In genomic region chr15:89373027-89373761, GRCm38 (mm10) we compare ENCODE assay signal across 8 mouse cellular contexts. TPM values are rescaled to one million over a fixed set of nuclear protein-coding genes. Genes with fewer than 3 reads are reported as not detected.
DNase-seq lines count a peak whose midpoint lies in the region; ATAC-seq lines count a peak whose summit lies in the region.

No protein-coding gene starts in this region.

- H3K4me3 ChIP-seq in megakaryocyte, embryonic 14.5 days (replicated peaks) = peak overlapping the region; percentile 99

- intact Hi-C loops in gastrocnemius, postnatal 14 days (cut with DNase I; ENCODE audit: low total_unique reads) = no loop called here

- H3K36me3 ChIP-seq in megakaryocyte, embryonic 14.5 days (replicated peaks; ENCODE audit: low read length) = peaks cover 47% of the 10 kb centered on the region

- H3K27me3 ChIP-seq in megakaryocyte, embryonic 14.5 days (replicated peaks) = peaks cover 13% of the 10 kb centered on the region

- peak; percentile 90 for ATAC-seq in inflammation-experienced regulatory T-cells, adult 6 months

- H3K9me3 ChIP-seq in megakaryocyte, embryonic 14.5 days = no peaks in the 10 kb centered on the region

- peak; percentile 91 to 96 for DNase-seq in adrenal gland, adult (ENCODE audit: inconsistent age in 2 of 2, low spot score in 1 of 2)
- DNase-seq in embryo, embryonic 10.5 days (ENCODE audit: low spot score) = peak; percentile 85
- peak; percentile 85 for DNase-seq in gastrocnemius, postnatal 14 days
- DNase-seq in left cerebral cortex, adult 9 months (ENCODE audit: low spot score in 2 of 2) = peak; percentile 67 to 87
- DNase-seq in right cerebral cortex, postnatal 10 days (ENCODE audit: low spot score in 2 of 2) = peak; percentile 88 to 90
- peak; percentile 88 for DNase-seq in urinary bladder, postnatal 14 days (ENCODE audit: low spot score)

- H3K4me1 ChIP-seq in megakaryocyte, embryonic 14.5 days = peaks cover 60% of the 10 kb centered on the region

RNA-seq across cellular contexts. Expression of gene Sco2, which starts 0.5 kb away (rescaled TPM):
- total RNA-seq in gastrocnemius, postnatal 14 days (2021) = 10 to 100 TPM; 15.2 to 15.3 TPM
- polyA plus RNA-seq in inflammation-experienced regulatory T-cells, adult 6 months (2017; shearing (Covaris generic)) = 1 to 10 TPM in 1 of 3 experiments, under 1 TPM in 1, not detected in 1; 0.82 to 3.4 TPM
- polyA plus RNA-seq in megakaryocyte, embryonic 14.5 days (2012; ENCODE audit: insufficient read depth, low replicate concordance) = 47.2 and 56.7 TPM in 2 replicates

RNA-seq across cellular contexts. Expression of gene Tymp, which starts 3.6 kb away (rescaled TPM):
- under 1 TPM; 0.25 to 0.64 TPM for total RNA-seq in gastrocnemius, postnatal 14 days (2021)
- under 1 TPM in 2 of 3 experiments, not detected in 1; 0.94 to 0.99 TPM for polyA plus RNA-seq in inflammation-experienced regulatory T-cells, adult 6 months (2017; shearing (Covaris generic))
- polyA plus RNA-seq in megakaryocyte, embryonic 14.5 days (2012; ENCODE audit: insufficient read depth, low replicate concordance) = 0.41 and 6.8 TPM in 2 replicates

RNA-seq across cellular contexts. Expression of gene Odf3b, which starts 5.9 kb away (rescaled TPM):
- 1 to 10 TPM in 1 of 2 experiments, under 1 TPM in 1; 0.44 to 1.0 TPM for total RNA-seq in gastrocnemius, postnatal 14 days (2021)
- polyA plus RNA-seq in inflammation-experienced regulatory T-cells, adult 6 months (2017; shearing (Covaris generic)) = 1 to 10 TPM in 2 of 3 experiments, under 1 TPM in 1; 0.41 to 2.0 (median 1.8) TPM
- polyA plus RNA-seq in megakaryocyte, embryonic 14.5 days (2012; ENCODE audit: insufficient read depth, low replicate concordance) = 16.5 and 19.6 TPM in 2 replicates

RNA-seq across cellular contexts. Expression of gene Klhdc7b, which starts 11.5 kb away (rescaled TPM):
- total RNA-seq in gastrocnemius, postnatal 14 days (2021) = not detected
- polyA plus RNA-seq in inflammation-experienced regulatory T-cells, adult 6 months (2017; shearing (Covaris generic)) = under 1 TPM in 1 of 3 experiments, not detected in 2; 0.08 TPM
- 0.07 TPM in 1 of 2 replicates, not detected in the other for polyA plus RNA-seq in megakaryocyte, embryonic 14.5 days (2012; ENCODE audit: insufficient read depth, low replicate concordance)

RNA-seq across cellular contexts. Expression of gene Ncaph2, which starts 17.7 kb away (rescaled TPM):
- total RNA-seq in gastrocnemius, postnatal 14 days (2021) = 10 to 100 TPM; 39.0 to 40.8 TPM
- 100 to 1,000 TPM; 145 to 237 (median 180) TPM for polyA plus RNA-seq in inflammation-experienced regulatory T-cells, adult 6 months (2017; shearing (Covaris generic))
- polyA plus RNA-seq in megakaryocyte, embryonic 14.5 days (2012; ENCODE audit: insufficient read depth, low replicate concordance) = 21.9 and 44.6 TPM in 2 replicates

Comparison
In these comparisons a context has a peak if more than half of its experiments do, and no peak if none do; other contexts are left out.
1. Peak in every context shown above with its lines: DNase-seq, ATAC-seq and H3K4me3 ChIP-seq.
2. RNA of gene Sco2, which starts 0.5 kb away (polyA plus RNA-seq): 47.2 to 56.7 TPM in megakaryocyte, embryonic 14.5 days; 0.82 to 3.4 TPM in inflammation-experienced regulatory T-cells, adult 6 months; every median in the first group is over 10 times any median in the second.